Mouse (Mus musculus) lung, adult 2 months (tissue): ENCODE results near the gene Cnih1.

ENCODE experiments used
- CTCF ChIP-seq: fragments of 200-500 bp; IDR thresholded peaks from 2 replicates; pipeline ENCODE4 v1.5.1; 2011; ENCODE audit warnings: mild to moderate bottlenecking, low read length, control low read depth; ENCODE audit not compliant: insufficient read depth
- POLR2A ChIP-seq: fragments of 200-500 bp; IDR thresholded peaks from 2 replicates; pipeline ENCODE4 v1.6.1; 2011; ENCODE audit warnings: low read depth, mild to moderate bottlenecking, control low read depth, low read length, borderline replicate concordance; ENCODE audit errors: extremely low read depth

DNA sequence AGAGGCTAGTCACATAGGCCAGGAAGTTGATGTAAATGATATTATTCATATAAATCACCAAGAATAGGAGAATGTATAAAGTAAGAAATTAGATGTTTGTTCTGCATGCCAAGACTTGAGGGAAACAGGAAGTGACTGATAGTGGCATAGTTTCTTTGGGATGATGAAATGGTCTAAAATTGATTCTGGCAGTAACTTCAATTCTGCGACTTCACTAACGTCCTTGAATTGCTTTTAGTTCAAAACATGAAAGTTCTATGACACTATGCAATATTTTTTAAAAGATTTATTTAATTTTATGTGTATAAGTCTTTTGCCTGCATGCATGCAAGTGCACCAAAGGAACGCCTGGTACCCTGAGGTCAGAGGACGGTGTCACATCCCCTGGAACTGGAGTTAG, 15.0 kb upstream of the Cnih1 start:
- TF ChIP-seq POLR2A (no peak), CTCF (no peak)
